In genomic region chr11:5390969-5391831, GRCm38 (mm10) we compare ENCODE assay signal across 13 mouse cellular contexts. TPM values are rescaled to one million over a fixed set of nuclear protein-coding genes. Genes with fewer than 3 reads are reported as not detected.
DNase-seq lines count a peak whose midpoint lies in the region; ATAC-seq lines count a peak whose summit lies in the region.
"Had no signal": no experiment of that assay in that cellular context is flagged by ENCODE, and none has a peak within 500 bp of the region (broad histone marks: within the 10 kb centered on the region; RNA-seq: fewer than 3 reads in every experiment).

No protein-coding gene starts in this region.

- H3K4me1 ChIP-seq in forebrain, embryonic 12.5 days, result peaks cover 39% of the 10 kb centered on the region
- 0 out of 2 replicates have a peak, but pooled peaks cover 5% of the 10 kb centered on the region for H3K4me1 ChIP-seq in hindbrain, embryonic 16.5 days (ENCODE audit: control insufficient read depth, insufficient read depth, low read depth, low read length)
- H3K4me1 ChIP-seq in neural tube, embryonic 12.5 days, result peaks cover 15% of the 10 kb centered on the region

- H3K4me2 ChIP-seq in forebrain, embryonic 12.5 days, result peak overlapping the region; percentile 25; the same call in 1 of the 2 replicates
- no peak overlapping the region for H3K4me2 ChIP-seq in hindbrain, embryonic 16.5 days (ENCODE audit: low read length)
- peak overlapping the region; percentile 27 for H3K4me2 ChIP-seq in neural tube, embryonic 12.5 days (replicated peaks)
- H3K4me2 ChIP-seq: lung, embryonic 14.5 days had no signal

- WGBS in forebrain, embryonic 12.5 days, result 9% methylated on average over 4 of the region's 4 CpGs
- 6% methylated on average over 4 of the region's 4 CpGs for WGBS in hindbrain, embryonic 16.5 days
- 4% methylated on average over 4 of the region's 4 CpGs for WGBS in neural tube, embryonic 12.5 days

- H3K36me3 ChIP-seq in forebrain, embryonic 12.5 days (replicated peaks), result no peaks in the 10 kb centered on the region
- no peaks in the 10 kb centered on the region for H3K36me3 ChIP-seq in hindbrain, embryonic 16.5 days (ENCODE audit: control insufficient read depth, insufficient read depth, low read length)
- no peaks in the 10 kb centered on the region for H3K36me3 ChIP-seq in neural tube, embryonic 12.5 days

- peak overlapping the region; percentile 73 for H3K27ac ChIP-seq in forebrain, embryonic 12.5 days
- no peak overlapping the region for H3K27ac ChIP-seq in hindbrain, embryonic 16.5 days (ENCODE audit: low read depth, low read length)
- H3K27ac ChIP-seq in neural tube, embryonic 12.5 days, result no peak overlapping the region
- H3K27ac ChIP-seq: left cerebral cortex, adult 2 months had no signal

- intact Hi-C loops in left cerebral cortex, postnatal 4 days (cut with DNase I), result no loop called here
- intact Hi-C loops in left cerebral cortex, postnatal 36 days (cut with DNase I), result no loop called here
- intact Hi-C loops in gastrocnemius, postnatal 14 days (cut with DNase I; ENCODE audit: low total_unique reads), result no loop called here

- peak; percentile 75; the same call in 1 of the 2 replicates for ATAC-seq in forebrain, embryonic 12.5 days (ENCODE audit: low FRiP score)
- ATAC-seq in hindbrain, embryonic 16.5 days, result peak; percentile 71; the same call in 1 of the 2 replicates
- ATAC-seq in neural tube, embryonic 12.5 days (ENCODE audit: low FRiP score, low read depth), result peak; percentile 82

- DNase-seq in left cerebral cortex, postnatal 4 days, result peak; percentile 13
- no peak for DNase-seq in left cerebral cortex, postnatal 36 days (ENCODE audit: low spot score in 2 of 2)
- no peak for DNase-seq in lung, postnatal 14 days
- no peak for DNase-seq in kidney, adult 8-10 months
- DNase-seq in gastrocnemius, postnatal 14 days, result no peak
- DNase-seq: cerebellum, adult 2 months; kidney, postnatal 36 days; lung, embryonic 14.5 days had no signal

- no peaks in the 10 kb centered on the region for H3K9me3 ChIP-seq in forebrain, embryonic 12.5 days
- no peaks in the 10 kb centered on the region for H3K9me3 ChIP-seq in hindbrain, embryonic 16.5 days (ENCODE audit: control insufficient read depth, low read length)
- no peaks in the 10 kb centered on the region for H3K9me3 ChIP-seq in neural tube, embryonic 12.5 days
- H3K9me3 ChIP-seq: G1E had no signal

- no peaks in the 10 kb centered on the region for H3K27me3 ChIP-seq in forebrain, embryonic 12.5 days
- no peaks in the 10 kb centered on the region for H3K27me3 ChIP-seq in hindbrain, embryonic 16.5 days (replicated peaks; ENCODE audit: control insufficient read depth, insufficient read depth, low read length)
- H3K27me3 ChIP-seq in neural tube, embryonic 12.5 days (replicated peaks), result no peaks in the 10 kb centered on the region

- H3K4me3 ChIP-seq in forebrain, embryonic 12.5 days (replicated peaks), result no peak overlapping the region
- H3K4me3 ChIP-seq in hindbrain, embryonic 16.5 days (ENCODE audit: low read length), result no peak overlapping the region
- H3K4me3 ChIP-seq in neural tube, embryonic 12.5 days, result no peak overlapping the region
- H3K4me3 ChIP-seq: left cerebral cortex, adult 2 months had no signal

- H3K9ac ChIP-seq in forebrain, embryonic 12.5 days, result no peak overlapping the region
- H3K9ac ChIP-seq in hindbrain, embryonic 16.5 days (ENCODE audit: low read depth, low read length), result no peak overlapping the region
- no peak overlapping the region for H3K9ac ChIP-seq in neural tube, embryonic 12.5 days
- H3K9ac ChIP-seq: lung, embryonic 14.5 days had no signal

RNA-seq across cellular contexts. Expression of gene Znrf3, which starts 53.4 kb away (rescaled TPM):
- 10 to 100 TPM; 17.6 to 21.0 TPM for total RNA-seq in left cerebral cortex, postnatal 4 days (2021)
- total RNA-seq in left cerebral cortex, postnatal 36 days (2021), result 10 to 100 TPM; 19.5 to 20.2 TPM
- polyA plus RNA-seq in forebrain, embryonic 12.5 days (2016; fragmentation: Nextera tagmentation; extraction: Ambion mirVana), result 9.0 and 10.3 TPM in 2 replicates
- polyA plus RNA-seq in hindbrain, embryonic 16.5 days (2015; fragmentation: Nextera tagmentation; extraction: Ambion mirVana), result 7.4 and 8.1 TPM in 2 replicates
- polyA plus RNA-seq in neural tube, embryonic 12.5 days (2016; fragmentation: Nextera tagmentation; extraction: Ambion mirVana), result 7.2 and 7.4 TPM in 2 replicates
- 1 to 10 TPM; 6.5 to 9.3 TPM for total RNA-seq in gastrocnemius, postnatal 14 days (2021)
